Mouse (Mus musculus) heart, embryonic 13.5 days (tissue): ENCODE data around the gene Olfr394. TPM values are rescaled to one million over a fixed set of nuclear protein-coding genes. Genes with fewer than 3 reads are reported as not detected.
"Not testable (repeated sequence)": the region's sequence is repeated elsewhere in the genome, so short reads cannot be mapped to it uniquely, and the experiment has no call there.

Experiments
- ATAC-seq: fragments of 200-750 bp; cut with Nextera tagmentation; 2 replicates; pipeline ENCODE4 v1.8.0; 2017; ENCODE audit warnings: moderate TSS enrichment; ENCODE audit not compliant: insufficient number of reproducible peaks, low FRiP score, low TSS enrichment; ENCODE audit errors: extremely low read depth
- H3K27ac ChIP-seq: fragments of 300-500 bp; sonication (generic); replicated peaks from 2 replicates; pipeline ENCODE4 v1.5.1; 2015; ENCODE audit warnings: moderate library complexity, mild to moderate bottlenecking, inconsistent platforms
- H3K27me3 ChIP-seq: fragments of 300-500 bp; sonication (generic); replicated peaks from 2 replicates; pipeline ENCODE4 v1.6.1; 2015; ENCODE audit warnings: mild to moderate bottlenecking, inconsistent platforms
- H3K36me3 ChIP-seq: fragments of 300-500 bp; sonication (generic); 2 replicates; pipeline ENCODE4 v1.6.1; 2015; ENCODE audit warnings: mild to moderate bottlenecking, inconsistent platforms
- H3K4me1 ChIP-seq: fragments of 300-500 bp; sonication (generic); 2 replicates; pipeline ENCODE4 v1.6.1; 2015; ENCODE audit warnings: inconsistent platforms
- H3K4me2 ChIP-seq: fragments of 300-500 bp; sonication (generic); 2 replicates; pipeline ENCODE4 v1.6.1; 2015; ENCODE audit warnings: inconsistent platforms, mild to moderate bottlenecking, moderate library complexity
- H3K4me3 ChIP-seq: fragments of 300-500 bp; sonication (generic); 2 replicates; pipeline ENCODE4 v1.5.1; 2015; ENCODE audit warnings: moderate library complexity, mild to moderate bottlenecking, inconsistent platforms
- H3K9ac ChIP-seq: fragments of 300-500 bp; sonication (generic); 2 replicates; pipeline ENCODE4 v1.6.1; 2015; ENCODE audit warnings: inconsistent platforms, mild to moderate bottlenecking, moderate library complexity
- H3K9me3 ChIP-seq: fragments of 300-500 bp; sonication (generic); 2 replicates; pipeline ENCODE4 v1.6.1; 2016; ENCODE audit warnings: inconsistent platforms
- WGBS: fragments of 180-500 bp; shearing (Covaris S2); methylation state at CpG from one replicate; pipeline ENCODE4 v1.1.7; 2015; ENCODE audit warnings: mixed read lengths; 5-methylcytosine and 5-hydroxymethylcytosine counted together
- polyA plus RNA-seq: library from polyadenylated mRNA; unstranded; fragments of >200 nt; fragmentation: Nextera tagmentation; extraction: Ambion mirVana; gene quantifications from 2 replicates; pipeline ENCODE4 v1.2.1, GENCODE M21; 2015

Olfr394 gene
- not detected in 2 replicates for polyA plus RNA-seq

DNA sequence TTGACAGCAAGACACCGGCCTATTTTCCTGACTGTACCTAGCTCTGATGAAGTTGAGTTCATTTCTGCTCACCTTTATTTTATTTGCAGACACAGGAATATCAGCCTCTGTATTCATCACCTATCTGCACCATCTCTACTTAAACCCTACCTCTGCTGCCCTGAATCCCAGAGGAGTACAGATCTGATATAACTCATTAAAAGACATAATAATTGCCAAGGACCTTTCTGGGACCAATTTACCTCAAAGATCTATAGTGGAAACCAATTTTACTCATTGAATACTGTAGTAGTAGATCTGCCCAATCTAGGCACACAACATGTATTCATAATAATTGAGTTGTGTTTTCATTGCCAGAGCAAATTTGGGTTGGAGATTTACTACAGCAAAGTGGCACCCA, at the start of gene Olfr394:
TSS of gene Olfr394 (minus strand) at position 101 of the 400 bp plus-strand sequence.
- Histone ChIP-seq H3K4me1 (no peaks in the 10 kb centered on the region), H3K9ac (no peak within 1 kb of the TSS), H3K36me3 (no peaks in the 10 kb centered on the region), H3K27ac (no peak within 1 kb of the TSS), H3K27me3 (no peaks in the 10 kb centered on the region), H3K4me2 (no peak within 1 kb of the TSS), H3K9me3 (peaks cover 13% of the 10 kb centered on the region; the same call in 1 of the 2 replicates), H3K4me3 (no peak within 1 kb of the TSS)
- 70% methylated on average over 1 of the region's 1 CpGs for WGBS
- no peak for ATAC-seq

DNA sequence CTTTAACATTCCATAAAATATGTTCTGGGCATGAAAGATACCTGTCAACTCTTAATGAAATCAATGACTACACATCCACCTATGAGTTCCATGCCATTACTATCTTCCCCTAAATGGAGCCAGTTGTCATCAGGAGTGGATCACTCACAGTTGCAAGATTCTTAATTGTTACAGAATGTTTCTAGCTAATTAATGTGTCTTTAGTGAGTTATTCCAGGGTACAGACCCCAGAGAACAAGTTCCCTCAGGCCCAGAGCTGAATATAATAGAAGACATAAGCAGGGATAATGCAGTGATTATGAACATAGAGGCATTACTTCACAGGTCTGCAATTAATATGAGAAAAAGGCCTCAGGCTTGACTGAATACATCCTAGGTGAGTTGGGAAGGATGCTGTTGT, 45.8 kb upstream of the Olfr394 start, which contains the start of gene Olfr23:
TSS of gene Olfr23 (plus strand) at position 301 of the 400 bp plus-strand sequence.
- no peak within 1 kb of the TSS for H3K9ac ChIP-seq
- no peaks in the 10 kb centered on the region for H3K36me3 ChIP-seq
- H3K27ac ChIP-seq = no peak within 1 kb of the TSS
- no peak within 1 kb of the TSS for H3K4me3 ChIP-seq
- no peaks in the 10 kb centered on the region for H3K27me3 ChIP-seq
- no peak within 1 kb of the TSS for H3K4me2 ChIP-seq
- H3K4me1 ChIP-seq = no peaks in the 10 kb centered on the region
- peaks cover 10% of the 10 kb centered on the region for H3K9me3 ChIP-seq
- ATAC-seq = no peak

DNA sequence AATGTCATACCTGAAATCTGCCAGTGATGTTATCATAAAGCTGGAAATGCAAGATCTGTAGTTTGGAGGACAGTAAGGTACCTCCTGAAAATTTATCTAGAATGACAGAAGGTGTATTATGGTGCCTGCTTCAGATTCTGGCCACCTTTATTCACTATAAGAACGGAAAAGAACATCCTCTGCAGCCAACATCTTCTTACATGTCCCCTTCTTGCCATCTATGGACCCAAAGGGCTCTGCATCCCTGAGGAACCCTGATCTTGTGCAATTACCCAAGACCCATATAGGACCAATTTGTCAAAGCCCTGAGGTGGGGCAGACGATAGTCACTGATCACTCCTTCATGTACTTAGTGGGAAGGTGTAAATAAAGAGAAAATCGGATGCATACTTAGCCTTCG, 18.6 kb upstream of the Olfr394 start, which contains the start of gene Olfr395:
TSS of gene Olfr395 (minus strand) at position 101 of the 400 bp plus-strand sequence.
- H3K27ac ChIP-seq, H3K9me3 ChIP-seq, H3K27me3 ChIP-seq, H3K9ac ChIP-seq, H3K4me1 ChIP-seq, ATAC-seq, H3K4me2 ChIP-seq, H3K4me3 ChIP-seq, H3K36me3 ChIP-seq: not testable (repeated sequence)
- 67% methylated on average over 4 of the region's 4 CpGs for WGBS

DNA sequence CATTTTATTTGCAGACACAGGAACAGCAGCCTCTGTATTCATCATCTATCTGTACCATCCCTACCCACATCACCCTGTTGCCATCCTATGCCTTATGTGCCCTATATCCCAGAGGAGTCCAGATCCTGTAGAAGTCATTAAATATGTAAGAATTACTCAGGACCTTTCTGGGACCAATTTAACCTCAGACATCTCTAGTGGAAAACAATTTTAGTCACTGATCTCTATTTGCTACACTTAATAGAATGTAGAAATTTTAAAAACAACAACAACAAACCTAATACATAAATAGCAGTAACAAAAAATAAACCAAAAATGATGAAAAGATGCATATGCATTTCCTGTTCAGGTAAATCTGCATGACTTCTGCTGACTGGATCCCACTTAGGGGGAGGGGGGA, 39.2 kb downstream of the Olfr394 start, which contains the start of gene Olfr393:
TSS of gene Olfr393 (minus strand) at position 101 of the 400 bp plus-strand sequence.
- no peak within 1 kb of the TSS for H3K4me3 ChIP-seq
- no peak within 1 kb of the TSS for H3K4me2 ChIP-seq
- H3K9me3 ChIP-seq = peaks cover 14% of the 10 kb centered on the region; the same call in 1 of the 2 replicates
- no peak within 1 kb of the TSS for H3K9ac ChIP-seq
- H3K27ac ChIP-seq = no peak within 1 kb of the TSS
- no peaks in the 10 kb centered on the region for H3K27me3 ChIP-seq
- no peaks in the 10 kb centered on the region for H3K36me3 ChIP-seq
- H3K4me1 ChIP-seq = no peaks in the 10 kb centered on the region
- no peak for ATAC-seq

Other genes starting within 250 kb of the Olfr394 start
- gene Zfp735, start 202.0 kb downstream of the Olfr394 start, polyA plus RNA-seq = not detected in 2 replicates
- not detected in 2 replicates for gene Olfr389, start 110.1 kb downstream of the Olfr394 start, polyA plus RNA-seq
- not detected in 2 replicates for gene Olfr390, start 107.8 kb downstream of the Olfr394 start, polyA plus RNA-seq
- gene Olfr391-ps, start 87.7 kb downstream of the Olfr394 start, polyA plus RNA-seq = not detected in 2 replicates
- not detected in 2 replicates for gene Olfr392, start 73.7 kb downstream of the Olfr394 start, polyA plus RNA-seq
- not detected in 2 replicates for gene Olfr393, start 39.3 kb downstream of the Olfr394 start, polyA plus RNA-seq
- gene Olfr395, start 18.5 kb upstream of the Olfr394 start, polyA plus RNA-seq = not detected in 2 replicates
- gene Olfr23, start 45.9 kb upstream of the Olfr394 start, polyA plus RNA-seq = not detected in 2 replicates
- not detected in 2 replicates for gene Olfr397, start 70.0 kb upstream of the Olfr394 start, polyA plus RNA-seq
- gene Olfr398, start 99.6 kb upstream of the Olfr394 start, polyA plus RNA-seq = not detected in 2 replicates
- gene Olfr139, start 165.8 kb upstream of the Olfr394 start, polyA plus RNA-seq = not detected in 2 replicates
- not detected in 2 replicates for gene Olfr399, start 165.8 kb upstream of the Olfr394 start, polyA plus RNA-seq
- not detected in 2 replicates for gene Zfp616, start 179.2 kb upstream of the Olfr394 start, polyA plus RNA-seq
- not detected in 2 replicates for gene Olfr401, start 222.9 kb upstream of the Olfr394 start, polyA plus RNA-seq